Mouse (Mus musculus) brain, embryonic 14.5 days (tissue): ENCODE measurements around the gene Gckr. TPM values are rescaled to one million over a fixed set of nuclear protein-coding genes. Genes with fewer than 3 reads are reported as not detected.
A peak's percentile ranks its signal among the peaks of the same experiment; 100 is the strongest.

ENCODE experiments used
- DNase-seq: peaks from one replicate; pipeline ENCODE4 v3.0.0-alpha.2; 2011; ENCODE audit warnings: low read depth
- CTCF ChIP-seq: fragments of 200-500 bp; IDR thresholded peaks from 2 replicates; pipeline ENCODE4 v1.5.1; 2012; ENCODE audit warnings: inconsistent platforms, mild to moderate bottlenecking, moderate library complexity, borderline replicate concordance; ENCODE audit not compliant: insufficient read depth, insufficient read length; ENCODE audit errors: extremely low read depth
- POLR2A ChIP-seq: fragments of 200-500 bp; IDR thresholded peaks from 2 replicates; pipeline ENCODE4 v1.6.1; 2012; ENCODE audit warnings: mild to moderate bottlenecking, inconsistent platforms, borderline replicate concordance; ENCODE audit not compliant: poor library complexity, insufficient read depth, insufficient read length, severe bottlenecking; ENCODE audit errors: extremely low read depth
- polyA plus RNA-seq: library from polyadenylated mRNA; depleted of rRNA; stranded (reverse); fragments of >200 nt; gene quantifications from 2 replicates; pipeline ENCODE4 v1.2.3, GENCODE M21; 2012

Gckr gene
- polyA plus RNA-seq, 1 experiment: 0.86 TPM

- no peak for TF ChIP-seq POLR2A
- no peak for TF ChIP-seq CTCF
- DNase-seq: no peak
Measured at GRCm38 (mm10) chr5:31273018-31273417, 24.2 kb upstream of the Gckr start.

- TF ChIP-seq POLR2A (no peak), CTCF (no peak)
- no peak for DNase-seq
Measured at GRCm38 (mm10) chr5:31279245-31279988, 17.8 kb upstream of the Gckr start.

DNA sequence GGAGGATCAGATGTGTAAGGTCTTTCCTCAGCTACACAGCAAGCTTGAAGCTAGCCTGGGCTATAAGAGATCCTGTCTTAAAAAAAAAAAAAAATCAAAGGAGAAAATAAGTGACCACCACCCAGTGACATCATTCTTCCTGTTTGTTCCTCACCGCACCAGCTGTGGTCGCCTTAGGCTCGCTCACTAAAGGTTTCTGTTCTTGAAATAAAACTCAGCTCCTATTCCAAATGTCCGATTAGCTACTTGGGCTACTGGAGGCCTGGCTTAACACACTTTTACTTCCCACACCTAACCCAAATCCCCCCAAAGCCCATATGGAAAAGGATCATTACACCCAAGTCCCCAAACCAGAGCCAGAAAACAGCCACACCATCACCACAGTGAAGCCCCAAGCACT lies 9.0 kb upstream of the Gckr start:
- TF ChIP-seq CTCF (no peak), POLR2A (no peak)

DNA sequence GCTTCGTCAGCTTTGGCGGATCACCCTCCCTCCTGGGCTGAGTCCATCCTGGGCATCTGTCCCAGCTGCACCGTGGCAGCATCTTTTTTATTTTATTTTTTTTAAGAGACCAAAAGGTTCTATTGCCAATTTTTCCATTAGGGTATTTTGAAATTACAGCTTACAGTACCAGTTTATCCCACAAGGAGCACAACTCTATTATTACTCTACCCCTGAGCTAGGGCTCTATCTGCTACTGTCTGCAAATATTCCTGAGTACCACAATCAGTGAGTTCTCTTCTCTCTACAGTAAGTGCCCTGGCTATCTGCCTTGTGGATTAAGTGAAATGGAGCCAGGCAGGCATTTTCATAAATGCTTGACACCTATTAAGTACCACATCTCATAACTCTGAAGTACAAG lies 8.6 kb upstream of the Gckr start:
- TF ChIP-seq POLR2A: no peak
- no peak for TF ChIP-seq CTCF
- DNase-seq: no peak

More for the DNA sequence above, 9.0 kb upstream of the Gckr start:
- no peak for DNase-seq

- DNase-seq: no peak
- TF ChIP-seq POLR2A (no peak), CTCF (no peak)
Measured at GRCm38 (mm10) chr5:31289626-31290230, 7.5 kb upstream of the Gckr start.

DNA sequence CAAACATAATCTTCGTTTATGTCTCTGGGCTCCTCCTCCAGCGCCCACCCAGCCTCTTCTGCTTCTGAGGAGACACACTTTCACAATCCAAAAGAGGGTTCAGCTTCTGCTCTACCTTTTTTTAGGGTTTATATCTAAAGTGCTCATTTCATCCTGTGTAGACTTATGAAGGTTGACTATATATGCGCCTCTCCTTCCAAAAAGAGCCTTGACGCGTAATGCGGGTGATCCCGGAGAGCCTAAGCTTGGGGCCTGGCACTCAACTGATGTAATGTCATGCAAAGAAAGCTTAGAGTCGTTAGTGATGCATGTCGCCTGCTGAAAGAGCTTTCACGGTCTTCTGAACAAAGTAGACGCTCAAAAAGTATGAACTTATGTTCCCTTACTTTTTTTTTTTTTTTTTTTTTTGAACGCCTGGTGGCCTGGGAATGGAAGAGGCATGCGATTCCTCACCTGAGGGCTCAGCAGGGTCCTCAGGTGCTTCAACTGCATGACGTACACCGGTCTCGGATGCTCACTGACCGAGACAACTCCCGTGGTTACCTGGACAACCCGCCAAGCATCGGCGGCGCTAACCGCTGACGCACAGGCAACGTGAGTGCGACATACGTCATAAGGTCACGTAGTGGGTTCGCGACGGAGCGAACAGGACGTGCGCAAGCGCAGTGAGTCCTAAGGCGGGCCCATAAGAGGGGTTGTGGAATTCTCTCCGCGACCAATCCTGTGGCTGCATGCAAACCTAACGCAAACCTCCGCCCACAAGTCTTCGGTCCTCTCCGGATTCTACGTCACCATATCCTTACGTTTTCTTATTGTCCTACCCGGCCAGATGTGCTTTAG lies 6.5 kb upstream of the Gckr start, which contains the start of gene Ift172:
TSS of gene Ift172 (minus strand) at position 596 of the 840 bp plus-strand sequence.
- TF ChIP-seq CTCF: no peak
- TF ChIP-seq POLR2A: no peak
- DNase-seq: peak; percentile 99

DNA sequence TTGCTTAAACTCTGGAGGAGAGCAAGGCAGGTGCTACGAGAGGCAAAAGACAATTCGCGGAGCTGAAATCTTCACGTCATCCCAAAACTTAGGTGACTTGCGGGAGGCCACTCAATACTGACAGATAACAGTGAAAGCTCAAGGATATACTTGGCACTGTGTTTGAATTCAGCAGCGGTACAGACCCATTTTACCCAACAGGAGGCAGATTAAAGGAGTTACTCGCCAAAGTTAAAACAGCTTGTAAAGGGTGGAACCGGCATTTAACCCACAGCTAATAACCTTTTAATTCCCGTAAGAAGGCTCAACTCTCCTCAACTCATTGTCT lies 5.9 kb upstream of the Gckr start:
- TF ChIP-seq POLR2A (no peak), CTCF (no peak)
- DNase-seq: no peak

GRCm38 (mm10) chr5:31294964-31295605 lies 2.2 kb upstream of the Gckr start:
- DNase-seq: no peak
- no peak for TF ChIP-seq CTCF
- TF ChIP-seq POLR2A: no peak

DNA sequence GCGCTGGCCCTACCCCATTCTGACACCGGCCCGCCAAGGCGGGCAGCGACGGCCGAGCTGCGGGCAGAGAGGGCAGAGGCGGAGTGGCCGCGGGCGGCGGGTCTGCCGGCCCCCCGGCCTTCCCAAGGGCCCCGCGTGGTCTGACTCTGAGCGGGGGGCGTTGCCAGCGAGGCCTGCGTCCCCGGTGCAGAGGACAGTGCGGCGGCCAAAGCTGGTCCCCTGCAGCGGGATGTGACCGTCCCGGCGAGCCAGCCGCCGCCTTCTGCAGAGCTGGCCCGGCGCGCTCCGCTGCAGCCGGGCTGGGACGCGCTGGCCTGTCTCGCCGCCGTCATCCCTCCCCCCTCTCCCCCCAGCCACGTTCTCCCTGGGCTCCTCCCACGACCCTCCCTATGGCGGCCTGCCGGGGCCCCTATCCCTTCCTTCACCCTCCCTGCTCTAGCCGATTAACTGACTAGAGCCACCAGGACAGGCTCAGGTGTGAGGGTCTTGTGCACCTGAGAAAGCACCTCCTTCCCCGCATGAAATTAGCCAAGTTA lies 1.6 kb upstream of the Gckr start, which contains the start of gene Fndc4:
TSS of gene Fndc4 (minus strand) at position 475 of the 536 bp plus-strand sequence.
- no peak for TF ChIP-seq CTCF
- TF ChIP-seq POLR2A: peak; percentile 91
- DNase-seq: peak; percentile 86

DNA sequence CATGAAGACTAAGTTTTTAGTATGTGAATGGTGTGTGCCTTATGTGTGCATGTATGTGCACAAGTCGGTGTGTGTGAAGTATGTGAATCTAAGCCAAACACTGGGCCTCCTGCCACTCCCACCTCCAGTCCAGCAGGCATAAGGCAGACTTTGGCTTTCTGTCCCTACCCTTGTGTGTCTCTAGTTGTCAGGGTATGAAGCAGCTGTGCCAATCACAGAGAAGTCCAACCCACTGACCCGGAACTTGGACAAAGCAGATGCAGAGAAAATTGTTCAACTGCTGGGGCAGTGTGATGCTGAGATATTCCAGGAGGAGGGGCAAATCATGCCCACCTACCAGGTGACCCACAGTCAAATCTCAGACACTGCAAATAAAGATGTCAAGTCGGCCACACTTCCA lies 738 bp downstream of the Gckr start:
- TF ChIP-seq CTCF (no peak), POLR2A (no peak)
- DNase-seq: no peak
